Mouse (Mus musculus) mouse trophoblast stem cell (cell line): Measurements from ENCODE around the gene Atg4d.
"Not testable (repeated sequence)": the region's sequence is repeated elsewhere in the genome, so short reads cannot be mapped to it uniquely, and the experiment has no call there.

Source experiments
- in situ Hi-C, 2 experiments: fragments of 300-500 bp; cut with MseI, MboI; formaldehyde crosslinking; loops; 2 replicates in 1 of 2; 3 replicates in 1 of 2; pipeline ENCODE4 v1.15.1; 2025

The Atg4d gene

GRCm38 (mm10) chr9:21274336-21274735, 9.2 kb downstream of the Atg4d start:
- in situ Hi-C loops: no loop called here

GRCm38 (mm10) chr9:21275013-21275710, 10.1 kb downstream of the Atg4d start:
- in situ Hi-C loops: no loop called here

GRCm38 (mm10) chr9:21275727-21276126, 10.6 kb downstream of the Atg4d start:
- in situ Hi-C loops: no loop called here

- in situ Hi-C loops: no loop called here
These were observed 11.2 kb downstream of the Atg4d start for GRCm38 (mm10) chr9:21276307-21276706.

DNA sequence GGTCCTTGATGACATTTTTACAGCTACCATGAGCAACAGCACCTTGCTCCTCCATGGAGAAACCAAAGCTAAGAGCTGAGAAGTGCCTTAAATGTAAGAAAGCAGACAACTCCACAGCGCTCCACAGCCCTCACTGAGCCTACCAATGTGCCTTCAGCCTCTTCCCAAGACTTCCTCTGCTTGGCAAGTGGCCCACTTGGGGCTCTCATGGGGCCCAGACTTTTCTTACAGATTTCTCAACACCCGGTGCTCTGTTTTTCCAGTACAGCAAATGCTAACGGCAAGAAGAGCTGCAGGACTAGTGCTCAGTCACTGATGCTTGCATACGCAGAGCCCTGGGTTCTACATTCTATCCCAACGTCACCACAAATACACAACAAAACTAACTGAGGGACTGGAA, 12.7 kb downstream of the Atg4d start:
- in situ Hi-C loops: no loop called here

GRCm38 (mm10) chr9:21283591-21283990, 18.5 kb downstream of the Atg4d start:
- in situ Hi-C loops: no loop called here

GRCm38 (mm10) chr9:21283994-21284393, 18.9 kb downstream of the Atg4d start:
- in situ Hi-C loops: no loop called here

GRCm38 (mm10) chr9:21286753-21287152, 21.7 kb downstream of the Atg4d start:
- in situ Hi-C loops: no loop called here

DNA sequence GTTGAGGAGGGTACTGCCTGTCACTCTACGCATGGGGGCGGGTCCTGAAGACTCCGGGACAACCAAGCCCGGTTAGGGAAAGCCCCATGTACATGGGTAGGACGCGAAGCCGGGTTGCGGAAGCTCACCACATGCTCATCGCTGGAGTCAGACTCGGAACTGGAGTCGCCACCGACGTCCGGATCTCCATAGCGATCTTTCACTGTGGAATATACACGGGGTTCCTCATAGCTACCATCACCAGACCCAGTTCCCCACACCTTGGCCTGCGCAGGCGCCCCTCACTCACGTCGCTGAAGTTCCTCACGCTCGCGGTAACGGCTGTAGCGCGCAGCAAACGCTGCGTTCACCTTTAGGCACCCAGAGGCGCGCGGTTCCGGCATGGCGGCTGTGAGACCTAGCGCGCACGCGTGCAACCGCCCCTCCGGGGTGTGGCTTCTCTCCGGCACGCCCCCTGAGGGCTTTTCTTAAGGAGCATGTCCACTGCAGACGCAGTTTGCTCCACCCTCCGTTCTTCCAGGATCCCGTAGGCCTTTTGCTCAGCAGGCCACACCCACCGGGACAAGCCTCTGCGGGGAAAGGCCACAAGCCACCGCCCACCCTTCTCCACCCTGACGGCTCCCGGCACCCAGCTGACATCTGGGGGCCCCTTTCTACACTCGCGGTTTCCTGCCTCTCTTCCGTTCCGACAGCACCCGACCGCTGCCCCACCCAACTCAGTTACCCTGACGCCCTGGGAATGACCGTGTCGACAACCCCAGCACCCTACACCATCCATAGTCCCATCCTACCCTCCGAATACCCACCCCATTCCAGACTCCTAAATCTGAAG, 22.7 kb downstream of the Atg4d start, which contains the start of gene Kri1:
Kri1 (minus strand) TSS at position 399 of the 832 bp plus-strand sequence.
- in situ Hi-C loops: no loop called here

- in situ Hi-C loops: no loop called here
These were observed 23.6 kb downstream of the Atg4d start for GRCm38 (mm10) chr9:21288404-21289336.

DNA sequence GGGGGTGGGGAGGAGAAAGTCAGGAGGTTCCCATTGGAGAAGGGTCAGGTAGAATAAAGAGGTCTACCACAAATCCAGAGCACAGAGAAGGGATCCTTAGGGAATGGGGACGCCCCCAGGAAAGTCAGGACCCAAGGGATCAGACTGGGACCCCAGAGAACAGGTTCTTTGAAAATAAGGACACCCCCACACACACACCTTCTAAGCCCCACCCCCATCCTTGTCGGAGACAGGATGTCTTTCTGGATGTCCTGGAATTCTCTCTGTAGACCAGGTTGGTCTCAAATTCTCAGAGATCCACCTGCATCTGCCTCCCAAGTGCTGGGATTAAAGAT, 24.2 kb downstream of the Atg4d start:
- in situ Hi-C loops: no loop called here

DNA sequence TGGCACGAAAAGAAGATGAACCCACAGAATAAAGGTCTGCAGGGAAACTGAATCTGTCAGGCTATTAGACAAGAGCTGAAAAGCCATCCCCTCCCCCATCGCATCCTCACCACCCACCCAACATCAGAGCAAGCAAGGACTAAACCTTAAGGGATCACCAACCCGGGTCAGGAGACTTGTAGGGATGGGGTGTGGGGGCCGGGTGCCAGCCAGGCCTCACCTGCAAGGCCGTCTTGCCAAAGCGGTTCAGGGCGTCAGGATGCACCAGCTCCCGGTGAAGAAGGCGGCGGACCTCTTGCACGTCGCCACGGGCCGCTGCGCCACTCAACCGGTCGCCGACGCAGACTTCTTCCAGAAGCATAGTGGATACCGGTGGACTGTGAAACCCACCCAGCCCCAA, 25.5 kb downstream of the Atg4d start:
- in situ Hi-C loops: no loop called here

DNA sequence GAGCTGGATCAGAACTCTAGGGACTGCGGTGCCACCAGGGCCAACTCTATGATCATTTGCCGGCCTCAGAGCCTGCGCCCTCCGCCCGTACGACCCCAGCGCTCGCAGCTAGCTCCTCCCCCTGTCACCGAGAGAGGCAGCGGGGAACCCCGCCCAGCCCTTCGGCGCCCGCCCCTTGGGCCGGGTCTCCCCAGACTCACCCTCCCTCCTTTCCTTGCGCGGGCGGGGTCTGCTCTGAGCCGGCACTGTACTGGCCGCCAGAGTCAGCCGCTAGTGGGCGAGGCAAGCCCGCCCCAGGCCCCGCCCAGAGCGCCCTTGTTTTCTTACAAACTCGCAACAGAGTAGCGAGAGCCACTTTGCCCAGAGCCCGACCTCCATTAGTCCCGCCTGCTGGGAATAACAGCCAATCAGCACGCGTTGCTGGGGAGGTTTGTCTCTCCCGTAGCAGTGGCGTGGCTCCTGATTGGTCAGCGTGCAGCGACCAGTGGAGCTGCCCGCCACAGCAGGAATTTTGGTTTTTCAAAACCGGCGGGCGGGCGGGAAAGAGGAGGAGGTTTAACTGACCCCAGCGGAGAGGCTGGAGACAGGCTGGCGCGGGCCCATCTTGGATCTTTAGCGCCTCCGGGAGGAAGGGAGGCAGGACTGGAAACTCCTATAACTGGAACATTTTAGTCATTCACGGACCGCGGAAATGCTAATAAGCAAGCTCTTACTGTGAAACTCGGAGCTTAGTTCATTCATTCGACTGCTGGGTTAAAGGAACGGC, 26.1 kb downstream of the Atg4d start, which contains the start of gene Cdkn2d:
Cdkn2d (minus strand) TSS at position 386 of the 766 bp plus-strand sequence.
- in situ Hi-C loops: no loop called here

- in situ Hi-C loops: not testable (repeated sequence)
These were observed 26.8 kb downstream of the Atg4d start for GRCm38 (mm10) chr9:21291868-21292267.

DNA sequence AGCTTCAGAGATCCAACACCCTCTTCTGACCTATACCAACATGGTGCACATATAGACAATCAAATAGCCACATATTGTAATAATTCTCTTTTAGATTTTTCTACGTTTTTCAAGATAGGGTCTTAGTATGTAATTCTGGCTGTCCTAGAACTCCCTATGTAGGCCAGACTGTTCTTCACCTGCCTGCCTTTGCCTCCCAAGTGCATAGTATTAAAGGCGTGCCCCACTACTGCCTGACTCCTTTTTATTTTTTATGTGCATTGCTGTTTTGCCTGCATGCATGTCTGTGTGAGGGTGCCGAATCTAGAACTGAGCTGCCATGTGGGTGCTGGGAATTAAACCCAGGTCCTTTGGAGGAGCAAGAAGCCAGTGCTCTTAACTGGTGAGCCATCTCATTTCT, 27.2 kb downstream of the Atg4d start:
- in situ Hi-C loops: no loop called here

DNA sequence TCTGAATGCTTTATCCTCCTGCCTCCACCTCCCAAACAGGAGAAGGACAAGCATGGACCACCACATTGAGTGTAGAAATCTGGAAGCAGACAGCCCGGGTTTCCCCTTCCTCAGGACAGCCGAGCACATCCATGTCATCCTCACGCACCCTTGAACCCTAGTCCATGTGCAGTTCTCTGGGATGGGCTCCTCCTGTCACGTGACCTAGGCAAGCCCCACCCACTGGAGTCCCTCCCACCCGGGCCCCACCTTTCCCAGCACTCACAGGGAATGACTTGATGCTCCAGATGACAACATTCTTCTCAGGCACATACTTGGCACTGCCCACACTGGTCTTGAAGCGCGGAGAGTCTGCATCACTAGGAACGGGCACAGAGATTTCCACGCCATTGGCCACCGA, 33.9 kb downstream of the Atg4d start:
- in situ Hi-C loops: no loop called here

- in situ Hi-C loops: no loop called here
These were observed 40.0 kb downstream of the Atg4d start for GRCm38 (mm10) chr9:21305065-21305464.

GRCm38 (mm10) chr9:21309150-21309741, 44.2 kb downstream of the Atg4d start:
- in situ Hi-C loops: no loop called here

GRCm38 (mm10) chr9:21311695-21312094, 46.6 kb downstream of the Atg4d start:
- in situ Hi-C loops: loop anchor here (5.0 kb wide), 2 partner anchors 41 to 46 kb away; no protein-coding TSS in a partner anchor

GRCm38 (mm10) chr9:21312134-21312533, 47.0 kb downstream of the Atg4d start, which contains the start of gene Ap1m2:
TSS of gene Ap1m2 (minus strand) at chr9:21312337.
- in situ Hi-C loops: loop anchor here (5.0 kb wide), 2 partner anchors 40 to 45 kb away; no protein-coding TSS in a partner anchor
